Mouse (Mus musculus) cerebellum, adult 9-11 months (tissue): ENCODE measurements at regions not wholly inside any gene's neighbourhood (a gene's known extent, or its start where the extent isn't known, plus 50 kb on each side); places are given as distances from the start of the nearest gene placed in this dataset.

Experiments used
- DNase-seq: peaks from one replicate; pipeline ENCODE4 v3.0.0; 2022

- no peak for DNase-seq
These were observed 675.1 kb downstream of the Adgrl2 start for GRCm38 (mm10) chr3:148315286-148315685.

GRCm38 (mm10) chr3:148295515-148295914 lies 694.8 kb downstream of the Adgrl2 start:
- no peak for DNase-seq

GRCm38 (mm10) chr3:148278978-148279377 lies 711.4 kb downstream of the Adgrl2 start:
- no peak for DNase-seq

GRCm38 (mm10) chr3:148272159-148272848 lies 718.1 kb downstream of the Adgrl2 start:
- no peak for DNase-seq

GRCm38 (mm10) chr3:148268812-148269211 lies 721.5 kb downstream of the Adgrl2 start:
- no peak for DNase-seq

GRCm38 (mm10) chr3:148259211-148259610 lies 731.1 kb downstream of the Adgrl2 start:
- DNase-seq, result no peak

- peak; percentile 61 for DNase-seq
These were observed 741.7 kb downstream of the Adgrl2 start for GRCm38 (mm10) chr3:148248617-148249016.

GRCm38 (mm10) chr3:148246786-148247185 lies 743.6 kb downstream of the Adgrl2 start:
- DNase-seq, result no peak

GRCm38 (mm10) chr3:148238093-148238492 lies 752.3 kb downstream of the Adgrl2 start:
- DNase-seq, result no peak

GRCm38 (mm10) chr3:148237555-148237954 lies 752.8 kb downstream of the Adgrl2 start:
- DNase-seq, result no peak

- DNase-seq, result no peak
These were observed 756.7 kb downstream of the Adgrl2 start for GRCm38 (mm10) chr3:148233616-148234015.

GRCm38 (mm10) chr3:148229192-148229591 lies 761.2 kb downstream of the Adgrl2 start:
- DNase-seq, result no peak

GRCm38 (mm10) chr3:148228002-148228707 lies 762.2 kb downstream of the Adgrl2 start:
- no peak for DNase-seq

- no peak for DNase-seq
These were observed 769.5 kb downstream of the Adgrl2 start for GRCm38 (mm10) chr3:148220826-148221225.

GRCm38 (mm10) chr3:148220024-148220590 lies 770.2 kb downstream of the Adgrl2 start:
- no peak for DNase-seq

GRCm38 (mm10) chr3:148202148-148202547 lies 788.2 kb downstream of the Adgrl2 start:
- no peak for DNase-seq

- no peak for DNase-seq
These were observed 803.7 kb downstream of the Adgrl2 start for GRCm38 (mm10) chr3:148186704-148187103.

GRCm38 (mm10) chr3:148167556-148167955 lies 822.8 kb downstream of the Adgrl2 start:
- no peak for DNase-seq

- no peak for DNase-seq
These were observed 831.3 kb downstream of the Adgrl2 start for GRCm38 (mm10) chr3:148159059-148159458.

GRCm38 (mm10) chr3:148158533-148158932 lies 831.8 kb downstream of the Adgrl2 start:
- DNase-seq, result no peak

- DNase-seq, result no peak
These were observed 846.6 kb downstream of the Adgrl2 start for GRCm38 (mm10) chr3:148143776-148144175.

GRCm38 (mm10) chr3:148136791-148137251 lies 853.5 kb downstream of the Adgrl2 start:
- peak; percentile 25 for DNase-seq

- DNase-seq, result no peak
These were observed 855.7 kb downstream of the Adgrl2 start for GRCm38 (mm10) chr3:148134646-148135045.

- no peak for DNase-seq
These were observed 874.8 kb downstream of the Adgrl2 start for GRCm38 (mm10) chr3:148115576-148115975.
